Mouse (Mus musculus) heart, postnatal 0 days (tissue): ENCODE data around the gene St6galnac3. TPM values are rescaled to one million over a fixed set of nuclear protein-coding genes. Genes with fewer than 3 reads are reported as not detected.
A peak's percentile ranks its signal among the peaks of the same experiment; 100 is the strongest.

Experiments
- ATAC-seq: fragments of 200-750 bp; cut with Nextera tagmentation; 2 replicates; pipeline ENCODE4 v1.8.0; 2017; ENCODE audit warnings: low read depth, moderate number of reproducible peaks, moderate library complexity; ENCODE audit not compliant: insufficient read depth
- DNase-seq: peaks from one replicate; pipeline ENCODE4 v3.0.0-alpha.2; 2016; ENCODE audit warnings: low spot score
- H3K27ac ChIP-seq: fragments of 300-500 bp; sonication (generic); 2 replicates; pipeline ENCODE4 v1.5.1; 2014; ENCODE audit warnings: low read depth, mild to moderate bottlenecking
- H3K27me3 ChIP-seq: fragments of 300-500 bp; sonication (generic); 2 replicates; pipeline ENCODE4 v1.6.1; 2014; ENCODE audit warnings: low read length, mixed read lengths; ENCODE audit not compliant: control insufficient read depth, insufficient read depth
- H3K36me3 ChIP-seq: fragments of 300-500 bp; sonication (generic); replicated peaks from 2 replicates; pipeline ENCODE4 v1.6.1; 2014; ENCODE audit warnings: low read length, mixed read lengths; ENCODE audit not compliant: control insufficient read depth, insufficient read depth
- H3K4me1 ChIP-seq: fragments of 300-500 bp; sonication (generic); 2 replicates; pipeline ENCODE4 v1.6.1; 2014; ENCODE audit warnings: antibody characterized with exemption; ENCODE audit not compliant: control insufficient read depth, insufficient read depth
- H3K4me2 ChIP-seq: fragments of 300-500 bp; sonication (generic); 2 replicates; pipeline ENCODE4 v1.6.1; 2014; ENCODE audit warnings: low read depth, mild to moderate bottlenecking, low read length, moderate library complexity
- H3K4me3 ChIP-seq: fragments of 300-500 bp; sonication (generic); 2 replicates; pipeline ENCODE4 v1.5.1; 2014; ENCODE audit warnings: low read depth, low read length
- H3K9ac ChIP-seq: fragments of 300-500 bp; sonication (generic); replicated peaks from 2 replicates; pipeline ENCODE4 v1.6.1; 2014; ENCODE audit warnings: low read depth, low read length, mixed read lengths
- H3K9me3 ChIP-seq: fragments of 300-500 bp; sonication (generic); replicated peaks from 2 replicates; pipeline ENCODE4 v1.6.1; 2016; ENCODE audit warnings: low read length; ENCODE audit not compliant: control insufficient read depth
- CTCF ChIP-seq: IDR thresholded peaks from 2 replicates; pipeline ENCODE4 v1.5.1; 2016; ENCODE audit warnings: antibody characterized with exemption, control low read depth, low read depth
- EP300 ChIP-seq: IDR thresholded peaks from 2 replicates; pipeline ENCODE4 v1.6.1; 2016; ENCODE audit warnings: antibody characterized with exemption, low read depth
- WGBS: fragments of 180-500 bp; shearing (Covaris S2); extraction: QIAGEN DNeasy Blood & Tissue Kit; methylation state at CpG from one replicate; pipeline ENCODE4 v1.1.7; 2014; 5-methylcytosine and 5-hydroxymethylcytosine counted together
- polyA plus RNA-seq: library from polyadenylated mRNA; unstranded; fragments of >200 nt; fragmentation: Nextera tagmentation; extraction: Ambion mirVana; gene quantifications from 2 replicates; pipeline ENCODE4 v1.2.1, GENCODE M21; 2015
- total RNA-seq: library from RNA; depleted of rRNA; stranded (reverse); fragments of >200 nt; gene quantifications from 2 replicates; pipeline ENCODE4 v1.2.3, GENCODE M21; 2014; ENCODE audit warnings: low replicate concordance

Gene St6galnac3
- total and polyA plus RNA-seq, 2 experiments from 2014 or later = 9.7 to 22.5 TPM

DNA sequence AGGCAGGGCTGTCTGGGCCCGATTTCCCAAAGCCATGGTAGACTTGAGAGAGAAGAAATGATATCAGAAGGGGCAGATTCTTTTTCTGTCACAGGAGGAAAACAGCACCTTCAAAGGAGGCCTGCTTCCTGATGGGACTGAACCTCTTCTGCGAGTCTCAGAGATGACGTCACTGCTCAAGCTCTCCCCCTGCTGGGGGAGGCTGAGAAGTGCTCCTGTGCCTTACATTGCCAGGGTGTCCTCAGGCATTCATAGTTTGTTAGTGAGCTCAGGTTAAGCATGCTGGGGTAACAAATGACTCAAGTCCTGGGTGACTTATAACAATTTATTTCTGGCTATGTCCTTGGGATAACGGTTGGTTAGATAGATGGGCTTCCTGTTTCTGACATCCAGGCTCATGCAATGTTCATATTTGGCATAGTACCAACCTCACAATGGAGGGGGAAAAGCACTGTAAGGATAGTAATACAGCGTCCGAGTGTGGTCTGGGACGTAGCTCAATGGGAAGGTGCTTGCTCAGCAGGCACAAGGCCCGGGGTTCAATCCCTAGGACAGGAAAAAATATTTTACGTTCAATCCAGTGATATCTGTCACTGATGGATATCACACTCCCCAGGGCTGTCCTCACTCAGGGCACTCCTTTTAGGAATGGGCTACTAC lies 474.2 kb downstream of the St6galnac3 start:
- Histone ChIP-seq H3K9me3 (no peaks in the 10 kb centered on the region), H3K27me3 (no peaks in the 10 kb centered on the region), H3K4me2 (no peak overlapping the region), H3K9ac (no peak overlapping the region), H3K36me3 (no peaks in the 10 kb centered on the region), H3K4me1 (no peaks in the 10 kb centered on the region), H3K4me3 (no peak overlapping the region), H3K27ac (no peak overlapping the region)
- DNase-seq (peak; percentile 59), ATAC-seq (no peak)
- 40% methylated on average over 9 of the region's 9 CpGs for WGBS
- TF ChIP-seq EP300 = no peak
- TF ChIP-seq CTCF = peak; percentile 87

DNA sequence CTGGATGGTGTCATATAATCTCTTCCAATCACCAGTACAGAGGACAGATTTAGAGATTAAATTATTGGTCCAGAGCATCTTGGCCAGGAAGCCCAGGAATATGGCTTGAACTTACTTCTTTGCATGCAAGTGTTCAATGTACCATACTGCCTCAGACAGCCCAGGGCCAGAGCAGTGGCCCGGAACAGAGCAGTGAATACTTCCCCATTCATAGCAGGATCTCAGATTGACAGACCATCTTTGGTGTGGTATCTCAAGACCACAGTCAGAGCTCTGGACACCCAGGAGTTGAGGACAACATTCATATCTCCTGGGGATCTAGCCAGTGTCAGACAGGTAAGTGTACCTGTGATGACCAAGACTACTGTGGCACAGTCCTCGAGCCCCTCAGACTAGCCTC lies 476.1 kb downstream of the St6galnac3 start:
- no peak overlapping the region for H3K4me3 ChIP-seq
- no peak overlapping the region for H3K27ac ChIP-seq
- no peak overlapping the region for H3K4me2 ChIP-seq
- no peak overlapping the region for H3K9ac ChIP-seq
- H3K4me1 ChIP-seq = no peaks in the 10 kb centered on the region
- no peaks in the 10 kb centered on the region for H3K27me3 ChIP-seq
- DNase-seq (no peak), ATAC-seq (no peak)
- no peaks in the 10 kb centered on the region for H3K36me3 ChIP-seq
- H3K9me3 ChIP-seq = no peaks in the 10 kb centered on the region
- 71% methylated on average over 2 of the region's 2 CpGs for WGBS
- TF ChIP-seq CTCF (no peak), EP300 (no peak)

- Histone ChIP-seq H3K27ac (no peak overlapping the region), H3K36me3 (no peaks in the 10 kb centered on the region), H3K9me3 (no peaks in the 10 kb centered on the region), H3K9ac (no peak overlapping the region), H3K4me3 (no peak overlapping the region), H3K4me1 (no peaks in the 10 kb centered on the region), H3K27me3 (no peaks in the 10 kb centered on the region), H3K4me2 (no peak overlapping the region)
- no peak for DNase-seq
- TF ChIP-seq EP300 = no peak
- peak; percentile 28; the same call in 1 of the 2 replicates for TF ChIP-seq CTCF
- no peak for ATAC-seq
- WGBS = 35% methylated on average over 4 of the region's 4 CpGs
Measured at GRCm38 (mm10) chr3:153248029-153248428, 476.9 kb downstream of the St6galnac3 start.

- Histone ChIP-seq H3K27ac (no peak overlapping the region), H3K36me3 (no peaks in the 10 kb centered on the region), H3K4me1 (peaks cover 16% of the 10 kb centered on the region; the same call in 1 of the 2 replicates), H3K4me2 (no peak overlapping the region), H3K9me3 (no peaks in the 10 kb centered on the region), H3K4me3 (no peak overlapping the region), H3K9ac (no peak overlapping the region), H3K27me3 (no peaks in the 10 kb centered on the region)
- 72% methylated on average over 5 of the region's 5 CpGs for WGBS
- no peak for TF ChIP-seq EP300
- no peak for TF ChIP-seq CTCF
- no peak for DNase-seq
- no peak for ATAC-seq
Measured at GRCm38 (mm10) chr3:153242524-153242923, 482.4 kb downstream of the St6galnac3 start.

DNA sequence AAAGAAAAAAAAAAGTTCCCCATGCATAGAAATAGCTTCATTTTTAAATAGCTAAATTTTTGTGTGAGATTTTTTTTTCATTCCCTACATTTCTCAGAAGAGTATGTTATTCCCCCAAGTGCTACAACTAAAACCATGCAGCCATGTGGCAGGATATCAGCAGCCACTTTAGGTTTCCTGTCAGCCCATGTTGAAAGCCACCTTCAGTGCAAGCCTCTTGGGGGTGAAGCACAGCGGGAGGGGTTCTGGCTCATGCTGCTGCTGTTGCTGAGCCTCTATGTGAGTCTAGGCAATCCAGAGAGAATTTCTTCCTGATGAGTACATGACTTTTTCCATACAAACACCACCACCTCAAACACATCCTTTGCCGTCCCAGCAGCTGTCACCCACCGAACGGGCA lies 483.8 kb downstream of the St6galnac3 start:
- H3K36me3 ChIP-seq = no peaks in the 10 kb centered on the region
- H3K9ac ChIP-seq = no peak overlapping the region
- no peaks in the 10 kb centered on the region for H3K27me3 ChIP-seq
- no peaks in the 10 kb centered on the region for H3K9me3 ChIP-seq
- H3K4me3 ChIP-seq = no peak overlapping the region
- DNase-seq = no peak
- no peak overlapping the region for H3K4me2 ChIP-seq
- H3K4me1 ChIP-seq = peaks cover 17% of the 10 kb centered on the region; the same call in 1 of the 2 replicates
- TF ChIP-seq CTCF = no peak
- TF ChIP-seq EP300 = no peak
- H3K27ac ChIP-seq = no peak overlapping the region
- WGBS = 32% methylated on average over 4 of the region's 4 CpGs
- ATAC-seq = no peak

- no peak overlapping the region for H3K4me3 ChIP-seq
- no peak overlapping the region for H3K4me2 ChIP-seq
- WGBS = 6% methylated on average over 4 of the region's 4 CpGs
- no peak for TF ChIP-seq EP300
- no peak for TF ChIP-seq CTCF
- no peaks in the 10 kb centered on the region for H3K9me3 ChIP-seq
- no peak overlapping the region for H3K9ac ChIP-seq
- ATAC-seq (peak; percentile 11; the same call in 1 of the 2 replicates), DNase-seq (no peak)
- H3K36me3 ChIP-seq = no peaks in the 10 kb centered on the region
- H3K27me3 ChIP-seq = no peaks in the 10 kb centered on the region
- peaks cover 17% of the 10 kb centered on the region; the same call in 1 of the 2 replicates for H3K4me1 ChIP-seq
- no peak overlapping the region for H3K27ac ChIP-seq
Measured at GRCm38 (mm10) chr3:153240366-153240765, 484.6 kb downstream of the St6galnac3 start.
